Mouse (Mus musculus): Measurements from ENCODE around the gene Serpina1f. TPM values are rescaled to one million over a fixed set of nuclear protein-coding genes. Genes with fewer than 3 reads are reported as not detected.

Serpina1f gene
- polyA plus RNA-seq, 1 experiment from 2014 or later = not detected

Other genes starting within 250 kb of the Serpina1f start
- gene Ifi27l2b, start 238.3 kb downstream of the Serpina1f start, polyA plus RNA-seq (2015; fragmentation: Nextera tagmentation; extraction: Ambion mirVana) = 0.88 TPM in 1 of 2 replicates, not detected in the other
- 2.8 and 3.2 TPM in 2 replicates for gene Ppp4r4, start 163.2 kb downstream of the Serpina1f start, polyA plus RNA-seq (2015; fragmentation: Nextera tagmentation; extraction: Ambion mirVana)
- gene Serpina10, start 64.1 kb downstream of the Serpina1f start, polyA plus RNA-seq (2015; fragmentation: Nextera tagmentation; extraction: Ambion mirVana) = 0.04 and 0.24 TPM in 2 replicates
- 0.42 and 3.6 TPM in 2 replicates for gene Serpina6, start 38.3 kb downstream of the Serpina1f start, polyA plus RNA-seq (2015; fragmentation: Nextera tagmentation; extraction: Ambion mirVana)
- gene Serpina16, start 19.4 kb downstream of the Serpina1f start, polyA plus RNA-seq (2015; fragmentation: Nextera tagmentation; extraction: Ambion mirVana) = 0.09 TPM in 1 of 2 replicates, not detected in the other
- gene Serpina1d, start 78.1 kb upstream of the Serpina1f start, polyA plus RNA-seq (2015; fragmentation: Nextera tagmentation; extraction: Ambion mirVana) = 0.15 and 0.68 TPM in 2 replicates
- gene Serpina1b, start 134.8 kb upstream of the Serpina1f start, polyA plus RNA-seq (2015; fragmentation: Nextera tagmentation; extraction: Ambion mirVana) = 0.45 and 7.4 TPM in 2 replicates
- 0.13 and 3.6 TPM in 2 replicates for gene Serpina1a, start 168.0 kb upstream of the Serpina1f start, polyA plus RNA-seq (2015; fragmentation: Nextera tagmentation; extraction: Ambion mirVana)
- 0.13 and 2.2 TPM in 2 replicates for gene Serpina1c, start 209.4 kb upstream of the Serpina1f start, polyA plus RNA-seq (2015; fragmentation: Nextera tagmentation; extraction: Ambion mirVana)

Data from neural tube, embryonic 15.5 days (tissue).